Mouse (Mus musculus) cerebellum, adult 9-10 months (tissue): Measurements from ENCODE around the gene Tmpo.
"Not testable (repeated sequence)": the region's sequence is repeated elsewhere in the genome, so short reads cannot be mapped to it uniquely, and the experiment has no call there.

Source experiments
- DNase-seq: peaks from one replicate; pipeline ENCODE4 v3.0.0; 2022

Gene Tmpo

DNA sequence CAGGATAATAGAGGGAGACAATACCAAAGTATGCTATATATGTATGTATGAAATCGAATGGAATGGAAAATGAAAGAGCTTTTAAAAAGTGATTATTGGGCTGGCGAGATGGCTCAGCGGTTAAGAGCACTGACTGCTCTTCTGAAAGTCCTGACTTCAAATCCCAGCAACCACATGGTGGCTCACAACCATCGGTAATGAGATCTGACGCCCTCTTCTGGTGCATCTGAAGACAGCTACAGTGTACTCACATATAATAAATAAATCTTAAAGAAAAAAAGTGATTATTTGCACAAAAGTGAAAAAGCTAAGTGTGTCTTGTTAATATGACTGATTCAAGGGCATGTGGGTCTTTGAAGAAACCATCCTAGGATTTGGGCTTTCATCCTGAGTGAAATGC is 3.8 kb upstream of the Tmpo start:
- not testable (repeated sequence) for DNase-seq

DNA sequence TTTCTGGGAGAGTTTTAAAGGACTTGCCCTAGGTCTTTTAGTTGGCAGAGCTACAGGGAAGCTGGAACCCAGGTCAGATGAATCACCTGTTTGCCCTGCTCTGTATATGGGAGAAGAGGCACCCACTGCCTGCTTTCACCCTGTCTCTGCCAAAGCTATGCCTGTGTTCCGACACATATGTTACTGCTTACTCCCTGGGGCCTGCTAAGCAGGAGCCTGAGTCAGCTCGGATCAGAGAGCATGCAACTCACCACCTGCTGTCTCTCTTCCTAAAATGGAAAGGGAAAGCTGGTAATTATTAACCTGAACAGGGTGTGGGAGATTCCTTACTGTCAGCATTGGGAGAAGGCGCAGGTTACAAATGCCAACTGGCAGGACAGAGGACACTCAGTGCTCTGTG is 2.2 kb upstream of the Tmpo start:
- peak; percentile 75 for DNase-seq

DNA sequence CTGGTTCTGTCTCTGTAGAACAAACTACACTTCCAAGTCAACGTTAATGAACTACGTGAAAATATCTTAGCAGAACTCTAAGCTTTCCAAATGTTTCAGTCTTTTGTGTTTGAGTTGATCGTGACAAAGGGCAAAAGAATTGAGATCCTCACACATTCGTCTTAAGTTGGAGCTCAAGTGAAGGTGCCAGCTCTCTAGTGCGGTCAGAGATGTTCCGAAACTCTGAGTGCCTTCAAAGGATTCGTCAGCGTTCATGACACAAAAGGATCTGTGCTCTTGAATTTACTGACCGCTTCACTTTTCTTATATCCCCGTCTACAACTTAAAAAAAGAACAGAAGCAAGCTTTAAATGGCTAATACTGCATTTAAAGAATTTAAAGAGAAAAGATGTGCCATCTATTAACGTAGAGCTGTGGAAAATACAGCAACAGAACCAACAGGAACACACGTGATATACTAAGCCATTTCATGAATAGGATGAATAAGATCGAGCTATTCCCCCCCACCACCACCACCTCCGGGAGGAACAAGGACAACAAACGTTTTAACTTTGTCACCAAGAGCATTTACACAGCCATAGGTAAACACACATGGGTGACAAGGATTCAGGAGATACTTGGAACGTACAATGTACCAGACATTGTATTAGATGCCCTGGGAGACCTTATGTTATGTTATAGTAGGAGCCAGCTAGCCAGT is 1.3 kb upstream of the Tmpo start:
- DNase-seq: peak; percentile 64

DNA sequence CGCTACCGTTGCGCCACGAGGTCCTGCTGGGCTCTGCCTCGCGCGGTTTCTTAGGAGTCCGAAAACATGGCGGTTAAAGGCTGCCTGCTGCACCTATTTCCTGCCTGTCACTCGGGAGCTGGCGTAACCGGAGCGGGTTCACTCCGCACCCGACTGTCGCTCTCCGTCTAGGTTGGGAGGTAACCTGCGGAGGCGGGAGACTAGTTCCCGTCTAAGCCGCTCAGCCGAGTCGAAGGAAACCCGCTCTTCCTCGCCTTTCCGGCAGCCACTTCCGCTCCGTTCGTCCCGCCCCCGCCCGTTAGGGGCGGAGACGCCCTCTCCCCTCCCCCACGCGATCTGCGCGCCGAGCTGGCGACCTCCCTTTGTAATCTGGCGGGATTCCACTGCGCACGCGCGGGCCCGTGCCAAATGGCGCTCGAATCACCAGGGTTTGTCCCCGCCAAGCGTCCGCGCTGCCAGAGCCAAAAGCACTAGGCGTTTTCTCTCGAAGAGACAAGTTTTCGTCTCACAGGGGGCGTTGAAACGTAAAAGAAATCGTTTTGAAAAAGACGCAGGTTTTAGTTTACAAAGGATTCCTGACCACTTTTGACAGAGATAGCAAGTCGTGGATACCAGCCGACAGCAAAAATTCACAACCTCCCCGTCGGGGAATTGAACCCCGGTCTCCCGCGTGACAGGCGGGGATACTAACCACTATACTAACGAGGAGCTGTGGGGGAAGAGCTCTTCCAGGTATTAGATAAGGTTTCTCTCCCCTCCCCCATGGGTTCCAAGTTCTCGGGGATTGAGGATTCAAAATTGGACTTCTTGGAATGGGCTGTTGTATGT is 560 bp upstream of the Tmpo start:
- DNase-seq: peak; percentile 99

DNA sequence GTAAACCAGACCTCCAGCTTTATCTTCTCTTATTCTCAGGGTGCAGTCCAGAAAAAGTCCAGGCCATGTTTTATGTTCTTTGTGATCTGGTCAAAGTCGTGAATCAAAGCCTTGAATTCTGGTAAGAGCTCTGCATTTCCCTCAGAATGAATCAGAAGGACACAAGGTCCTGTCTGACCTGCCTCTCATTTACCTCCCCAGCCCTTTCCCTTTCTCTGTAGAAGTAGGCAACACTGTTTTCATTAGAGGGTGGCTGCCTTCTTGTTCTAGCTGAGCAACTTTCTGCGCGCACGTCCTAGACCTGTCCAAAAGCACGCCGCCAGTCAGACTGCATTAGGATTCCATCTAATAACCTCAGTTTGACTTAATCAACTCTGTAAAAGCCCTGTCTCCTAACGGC is 814 bp downstream of the Tmpo start:
- DNase-seq: no peak

DNA sequence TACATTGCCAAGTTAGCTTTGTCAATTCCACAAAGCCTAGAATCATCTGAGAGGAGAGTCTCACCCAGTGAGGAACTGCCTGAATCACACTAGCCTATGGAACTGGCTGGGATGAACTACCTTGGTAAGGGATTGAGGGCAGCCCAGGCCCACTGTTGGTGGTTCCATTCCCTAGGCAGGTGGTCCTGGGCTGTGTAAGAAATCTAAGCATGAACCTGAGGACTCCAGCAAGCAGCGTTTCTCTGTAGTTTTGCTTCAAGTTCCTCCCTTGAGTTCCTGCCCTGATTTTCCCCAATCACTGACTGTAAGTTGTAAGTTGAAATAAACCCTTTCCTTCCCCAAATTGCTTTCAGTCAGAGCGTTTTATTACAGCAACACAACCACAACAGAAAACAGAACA is 1.3 kb downstream of the Tmpo start:
- no peak for DNase-seq

DNA sequence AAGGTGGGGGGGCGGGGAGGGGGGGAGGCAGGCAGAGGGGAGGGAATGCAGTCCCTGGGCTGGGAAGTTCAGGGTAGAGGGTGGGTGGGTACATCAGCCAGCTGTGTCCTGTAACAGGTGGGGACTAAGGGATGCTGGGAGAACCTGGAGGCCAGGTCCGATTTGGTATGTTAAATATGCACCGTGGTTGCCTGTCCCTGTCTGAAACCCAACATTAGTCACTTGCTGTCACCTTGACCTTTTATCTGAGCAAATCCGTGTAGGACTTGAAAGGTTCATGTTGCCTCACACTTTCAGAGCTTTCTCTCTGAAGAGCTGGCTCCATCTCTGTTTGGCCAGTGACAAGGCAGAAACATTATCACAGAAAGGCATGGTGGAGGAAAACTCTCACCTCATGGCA is 3.9 kb downstream of the Tmpo start:
- no peak for DNase-seq

DNA sequence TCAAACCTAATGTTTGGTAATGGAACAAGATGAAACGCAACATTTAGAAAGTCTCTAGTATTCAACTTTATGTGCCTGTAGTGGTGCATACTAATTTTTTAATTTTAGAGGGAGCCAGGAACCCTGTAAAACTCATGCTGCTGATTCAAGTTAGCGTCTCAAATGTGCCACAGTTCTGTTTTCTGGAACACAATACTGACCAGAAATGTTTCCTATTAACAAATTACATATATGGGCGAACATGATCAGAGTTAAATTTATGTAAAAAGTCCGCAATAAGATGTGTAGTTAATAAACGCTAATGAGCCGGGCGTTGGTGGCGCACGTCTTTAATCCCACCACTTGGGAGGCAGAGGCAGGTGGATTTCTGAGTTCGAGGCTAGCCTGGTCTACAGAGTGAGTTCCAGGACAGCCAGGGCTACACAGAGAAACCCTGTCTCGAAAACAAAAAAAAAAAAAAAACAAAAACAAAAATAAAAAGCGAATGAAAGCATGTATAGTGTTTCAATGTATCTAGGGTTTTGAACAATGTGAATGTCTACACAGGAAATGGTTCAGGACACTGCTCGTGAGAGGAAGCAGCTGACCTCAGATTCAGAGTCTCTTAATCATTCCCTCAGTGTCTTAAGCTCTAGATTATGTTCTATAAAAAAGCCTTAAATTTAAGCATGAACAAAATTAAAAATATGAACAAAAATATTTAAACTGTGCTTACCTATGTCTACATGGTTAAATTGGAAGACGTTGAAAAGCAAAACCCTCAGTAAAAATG is 8.6 kb downstream of the Tmpo start:
- peak; percentile 24 for DNase-seq

DNA sequence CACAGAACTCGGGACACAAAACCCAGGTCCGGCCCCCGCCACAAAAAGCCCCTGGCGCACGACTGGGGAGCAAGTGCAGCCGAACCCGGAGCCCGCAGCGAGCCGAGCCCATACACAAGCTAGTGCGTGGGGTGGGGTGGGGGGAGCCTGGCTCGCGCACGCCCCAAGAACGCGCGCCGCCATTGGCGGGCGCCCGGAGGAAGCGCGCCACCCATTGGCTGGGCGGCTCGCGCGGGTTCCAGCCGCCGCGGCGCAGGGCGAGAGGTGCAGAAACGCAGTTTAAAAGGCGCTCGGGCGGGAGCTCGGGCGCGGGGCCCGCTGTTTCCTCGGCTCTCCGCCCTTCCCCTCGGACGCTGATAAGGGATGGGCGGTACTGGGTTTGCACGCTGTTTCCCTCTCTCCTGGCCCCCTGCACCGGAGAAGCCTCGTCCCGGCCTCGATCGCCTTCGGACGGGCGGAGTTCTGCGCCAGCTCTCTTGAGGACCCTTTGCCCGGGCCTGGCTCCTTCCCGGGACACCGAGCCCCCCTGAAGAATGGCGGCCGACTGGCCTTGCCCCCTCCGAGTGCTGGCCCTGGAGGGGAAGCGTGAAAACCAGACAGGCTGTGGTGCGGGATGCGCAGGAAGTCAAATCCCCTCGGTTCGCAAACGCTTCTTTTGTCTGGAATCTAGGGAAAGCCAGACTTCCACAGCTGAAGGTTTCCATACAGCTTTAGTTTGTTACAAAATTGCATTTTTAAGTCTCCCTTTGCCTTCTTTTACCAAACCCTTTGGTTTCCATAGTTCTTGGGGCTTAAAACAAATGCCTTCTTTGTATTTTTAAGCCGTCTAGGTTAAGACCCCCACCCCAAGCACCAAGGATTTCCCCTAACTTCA is 9.4 kb downstream of the Tmpo start:
- peak; percentile 94 for DNase-seq

DNA sequence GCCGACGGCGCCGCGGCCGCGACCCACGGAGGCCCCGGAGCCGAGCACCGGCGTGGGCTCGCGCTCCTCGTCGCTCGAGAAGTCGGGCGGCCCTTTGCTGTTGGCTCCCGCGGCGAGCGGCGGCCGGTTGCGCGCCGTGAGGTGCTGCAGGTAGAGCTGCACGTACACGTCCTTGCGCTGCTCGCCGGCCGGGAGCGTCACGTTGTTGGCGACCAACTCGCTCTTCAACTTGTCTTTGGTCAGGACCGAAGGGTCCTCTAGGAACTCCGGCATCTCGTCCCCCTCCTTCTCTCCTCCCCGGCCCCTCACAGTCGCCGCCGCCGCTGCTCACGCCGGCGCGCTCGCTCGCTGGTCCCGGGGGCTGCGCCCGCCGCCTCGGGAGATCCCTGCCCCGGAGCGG is 10.1 kb downstream of the Tmpo start:
- DNase-seq: no peak

DNA sequence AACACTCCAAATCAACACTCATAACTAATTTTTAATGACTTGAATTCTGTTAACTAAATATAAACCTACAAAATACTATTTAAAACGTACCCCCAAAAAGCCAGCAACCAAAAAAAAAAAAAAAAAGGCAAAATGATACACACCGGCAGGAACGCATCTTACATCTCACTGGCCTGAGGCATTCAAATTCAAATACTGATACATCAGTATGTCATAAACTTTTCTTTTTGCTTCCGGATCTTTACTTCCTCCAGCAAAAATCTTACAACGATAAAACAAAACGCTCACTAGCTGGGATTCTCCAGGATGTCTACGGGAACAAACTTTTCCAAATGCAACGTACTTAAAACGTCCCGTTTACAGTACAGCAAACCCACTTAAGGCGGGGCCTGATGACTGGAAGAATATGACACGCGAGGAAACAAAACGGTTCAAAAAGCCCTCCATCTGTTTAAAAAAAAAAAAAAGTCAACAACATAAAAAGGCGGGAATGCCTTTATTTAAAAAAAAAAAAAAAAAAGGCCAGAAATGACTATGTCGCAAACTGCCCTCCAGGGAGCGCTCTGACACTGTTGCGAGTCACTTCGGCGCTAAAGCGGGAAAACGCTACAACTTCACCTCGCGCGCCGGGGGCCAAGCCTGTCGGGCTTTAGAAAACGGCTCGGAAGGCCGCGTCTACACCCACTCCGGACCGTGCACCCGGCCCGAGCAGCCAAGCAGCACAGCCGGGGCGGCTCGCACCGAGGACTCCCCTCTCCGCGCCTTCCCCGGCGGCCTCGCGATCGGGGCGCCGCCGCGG is 10.8 kb downstream of the Tmpo start:
- peak; percentile 81 for DNase-seq

DNA sequence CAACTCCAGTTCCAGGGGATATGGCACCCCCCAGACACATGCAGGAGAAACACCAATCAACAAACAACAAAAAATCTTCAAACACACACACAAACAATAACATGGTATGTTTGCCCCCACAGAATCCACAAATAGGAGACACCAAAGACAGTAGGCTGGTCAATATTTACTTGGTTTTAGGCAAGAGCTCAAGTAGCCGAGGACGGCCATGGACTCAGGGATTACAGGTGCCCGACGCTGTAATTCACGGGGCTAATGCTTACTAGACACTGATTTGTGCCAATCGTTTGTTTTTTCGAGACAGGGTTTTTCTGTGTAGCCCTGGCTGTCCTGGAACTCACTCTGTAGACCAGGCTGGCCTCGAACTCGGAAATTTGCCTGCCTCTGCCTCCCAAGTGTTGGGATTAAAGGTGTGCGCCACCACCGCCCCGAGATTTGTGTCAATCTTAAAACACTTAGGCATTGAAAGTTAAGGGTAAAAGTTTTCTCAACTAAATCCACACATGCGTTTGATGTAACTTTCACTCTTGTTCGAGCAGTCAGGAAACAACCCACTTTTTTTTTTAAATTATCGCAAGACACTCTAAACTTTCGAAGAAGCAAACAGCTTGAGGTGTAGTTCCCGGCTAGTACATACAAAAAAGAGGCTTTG is 11.6 kb downstream of the Tmpo start:
- peak; percentile 31 for DNase-seq

DNA sequence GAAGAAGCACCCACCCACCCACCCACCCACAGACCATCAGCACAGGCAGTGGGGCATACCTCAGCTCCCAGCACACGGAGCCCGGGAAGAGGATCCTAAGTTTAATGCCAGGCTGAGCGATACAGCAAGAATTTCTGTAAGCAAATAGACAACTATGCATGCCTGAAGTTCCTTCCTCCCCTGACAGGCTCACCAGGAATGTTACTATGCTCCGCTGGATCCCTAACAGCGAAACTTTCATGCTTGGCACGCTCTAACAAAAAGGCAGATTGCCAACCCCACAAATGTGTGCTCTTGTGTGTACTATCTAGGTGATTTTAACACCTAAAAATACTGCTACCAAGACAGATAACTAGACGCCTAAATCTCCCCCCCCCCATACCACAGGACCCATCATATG is 13.8 kb downstream of the Tmpo start:
- DNase-seq: no peak

DNA sequence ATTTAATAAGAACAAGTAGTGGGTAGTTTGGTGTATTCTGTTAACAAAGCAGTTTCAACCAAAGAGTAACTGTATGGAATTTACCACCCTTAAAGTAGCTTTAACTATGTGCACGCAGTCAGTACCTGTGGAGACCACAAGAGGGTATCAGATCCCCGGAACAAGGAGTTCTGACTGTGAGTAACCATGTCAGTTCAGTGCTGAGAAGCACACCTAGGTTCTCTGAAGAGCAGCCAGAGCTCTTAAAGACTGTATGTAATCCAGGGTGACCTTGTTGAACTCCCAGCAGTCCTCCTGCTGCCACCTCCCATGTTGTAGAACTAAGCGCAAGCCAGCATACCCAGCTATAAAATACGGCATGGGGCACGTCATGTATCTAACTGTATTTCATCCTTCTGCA is 14.2 kb downstream of the Tmpo start:
- DNase-seq: peak; percentile 58

DNA sequence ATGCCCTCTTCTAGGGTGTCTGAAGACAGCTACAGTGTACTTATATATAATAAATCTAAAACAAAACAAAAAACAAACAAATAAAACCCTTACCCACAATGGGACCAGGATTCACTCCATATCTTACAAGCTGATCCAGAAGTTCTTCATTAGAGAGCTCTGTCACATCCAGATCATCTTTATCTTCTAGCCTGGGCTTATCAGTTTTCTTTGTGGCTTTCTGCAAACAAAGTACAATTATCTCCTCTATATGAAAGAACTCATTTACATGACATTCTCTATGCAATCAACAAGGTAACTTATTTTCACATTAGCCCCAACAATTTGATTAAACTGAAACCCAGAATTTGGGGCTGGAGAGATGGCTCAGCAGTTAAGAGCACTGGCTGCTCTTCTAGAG is 15.3 kb downstream of the Tmpo start:
- DNase-seq: no peak

DNA sequence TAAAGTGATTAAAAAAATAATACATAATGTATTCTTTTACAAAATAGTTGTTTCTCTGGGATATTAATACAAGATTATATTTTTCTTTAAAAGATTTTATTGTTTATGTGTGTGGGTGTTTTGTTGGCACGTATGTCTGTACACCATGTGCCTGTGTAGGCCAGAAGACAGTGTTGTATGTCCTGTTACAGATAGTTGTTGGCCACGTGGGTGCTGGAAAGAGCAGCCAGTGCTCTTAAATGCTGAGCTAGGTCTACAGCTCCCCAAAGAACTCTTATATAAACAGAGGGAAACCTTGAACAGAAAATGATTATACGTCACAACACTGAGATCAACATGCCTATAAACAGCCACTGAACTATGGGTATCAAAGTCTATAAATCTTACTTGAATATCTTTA is 16.6 kb downstream of the Tmpo start:
- DNase-seq: no peak

DNA sequence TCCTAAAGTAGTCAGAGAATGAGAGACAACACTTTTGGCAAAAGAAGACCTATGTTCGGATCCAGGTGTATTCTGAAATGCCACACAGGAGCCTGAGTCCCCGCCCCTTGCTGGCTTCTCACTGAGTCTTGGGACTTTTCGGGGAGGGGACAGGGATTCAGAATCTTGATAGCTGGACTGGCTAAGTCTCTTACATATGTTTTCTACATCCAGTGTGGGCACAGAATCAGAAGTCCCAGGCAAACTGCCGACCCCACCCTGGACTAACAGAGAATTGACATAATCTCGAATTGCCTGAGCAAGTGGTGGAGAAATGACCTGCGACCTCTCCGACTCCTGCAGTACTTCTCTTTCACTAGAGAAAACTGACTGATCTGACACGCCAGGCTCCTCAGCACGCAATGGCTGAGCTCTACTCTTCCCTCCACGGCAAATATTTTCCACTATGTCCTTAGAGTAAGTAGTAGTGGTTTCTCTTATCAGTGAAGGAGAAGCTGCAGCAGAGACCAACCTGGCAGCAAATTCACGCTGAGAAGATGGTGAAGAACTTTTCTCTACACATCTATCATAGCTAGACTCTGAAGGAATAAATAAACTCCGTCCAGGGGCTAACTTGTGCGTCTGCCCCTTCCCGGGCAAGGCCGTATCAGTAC is 18.5 kb downstream of the Tmpo start:
- no peak for DNase-seq

DNA sequence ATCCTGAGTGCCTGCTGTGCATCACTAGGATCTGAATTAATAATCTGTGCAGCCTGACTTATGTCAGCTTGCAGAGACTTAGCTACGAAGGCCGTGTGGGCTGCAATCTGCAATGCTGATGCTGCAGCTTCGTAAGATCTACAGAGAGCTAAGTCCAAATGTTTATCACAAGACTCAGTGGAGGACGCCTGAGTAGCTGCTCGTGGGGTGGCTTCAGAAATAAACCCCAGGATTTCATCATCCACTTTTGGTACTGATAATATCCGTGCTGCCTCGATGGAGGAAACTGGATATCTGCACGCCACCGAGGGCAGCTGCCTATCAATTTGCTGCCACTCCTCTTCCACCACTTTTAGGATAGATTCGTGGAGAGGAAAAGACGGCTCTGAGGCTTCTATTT is 19.0 kb downstream of the Tmpo start:
- no peak for DNase-seq

DNA sequence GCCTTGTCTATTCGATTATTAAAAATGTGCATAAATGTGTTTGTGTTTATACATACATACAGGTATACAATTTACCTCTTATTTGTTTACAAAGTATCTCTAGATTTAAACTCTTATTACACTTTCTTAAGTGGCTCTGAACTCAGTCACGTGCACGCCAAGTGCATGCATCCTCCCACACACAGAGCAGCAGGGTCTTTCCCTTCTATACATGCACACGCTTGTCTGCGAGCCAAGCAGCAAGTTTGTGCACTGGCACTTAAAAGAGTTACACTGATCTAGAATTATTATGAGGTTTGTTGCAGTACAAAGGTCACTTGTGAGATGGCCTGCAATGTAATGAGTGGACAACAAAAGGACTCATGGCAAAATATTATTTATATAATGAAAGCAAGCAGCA is 20.1 kb downstream of the Tmpo start:
- DNase-seq: no peak

DNA sequence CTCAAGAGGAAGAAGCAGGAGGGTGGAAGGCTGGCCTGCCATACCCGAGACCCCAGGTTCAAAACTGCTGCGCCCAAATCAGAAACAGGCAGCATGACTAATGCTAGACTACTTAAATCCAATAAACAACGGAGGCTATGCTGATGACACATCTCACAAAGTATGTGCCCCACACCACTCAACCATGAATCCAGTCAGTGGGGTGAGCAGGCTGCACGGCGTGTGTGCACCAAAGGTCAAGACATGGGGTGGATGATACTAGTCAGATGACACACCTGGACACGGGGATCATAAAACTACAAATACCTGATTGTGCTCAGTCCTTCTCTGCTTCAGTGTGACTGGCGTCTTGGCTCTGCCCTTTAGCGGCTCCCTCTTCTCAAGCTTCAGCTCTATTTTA is 22.7 kb downstream of the Tmpo start:
- no peak for DNase-seq

DNA sequence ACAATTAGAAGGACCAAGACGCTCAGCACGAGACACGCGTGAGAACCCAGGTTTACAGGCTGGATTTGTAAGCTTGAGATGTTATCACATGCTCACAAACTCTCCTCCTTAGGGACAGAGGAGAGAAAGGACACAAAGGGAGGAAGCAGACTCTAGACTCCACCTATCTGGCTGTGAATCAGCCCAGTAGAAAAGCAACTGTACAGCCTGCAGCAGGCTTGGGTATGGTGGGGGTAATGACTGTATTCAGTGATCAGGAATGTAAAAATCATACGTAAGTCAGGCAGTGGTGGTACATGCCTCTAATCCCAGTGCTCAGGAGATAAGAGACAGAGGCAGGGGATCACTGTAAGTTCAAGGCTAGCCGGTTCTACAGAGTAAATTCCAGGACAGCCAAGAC is 24.8 kb downstream of the Tmpo start:
- no peak for DNase-seq
